Comparison of ENCODE assay signal across 17 mouse cellular contexts in genomic region chr2:69193555-69193954, GRCm38 (mm10). TPM values are rescaled to one million over a fixed set of nuclear protein-coding genes. Genes with fewer than 3 reads are reported as not detected.
"Had no signal": no experiment of that assay in that cellular context is flagged by ENCODE, and none has a peak within 500 bp of the region (broad histone marks: within the 10 kb centered on the region; RNA-seq: fewer than 3 reads in every experiment).

No protein-coding gene starts in this region.

- H3K4me2 ChIP-seq: limb, embryonic 12.5 days; liver, embryonic 13.5 days; midbrain, embryonic 12.5 days had no signal

- H3K9me3 ChIP-seq: limb, embryonic 12.5 days; liver, embryonic 13.5 days; megakaryocyte, embryonic 14.5 days; midbrain, embryonic 12.5 days had no signal

- H3K27me3 ChIP-seq: limb, embryonic 12.5 days; liver, embryonic 13.5 days; megakaryocyte, embryonic 14.5 days; midbrain, embryonic 12.5 days had no signal

- H3K27ac ChIP-seq: kidney, postnatal 0 days; limb, embryonic 12.5 days; liver, embryonic 13.5 days; macrophage; midbrain, embryonic 12.5 days had no signal

- H3K4me1 ChIP-seq: limb, embryonic 12.5 days; midbrain, embryonic 12.5 days had no signal

- DNase-seq: kidney, adult 11 months; kidney, adult 9 months; kidney, postnatal 36 days; layer of hippocampus, adult 9-11 months; layer of hippocampus, postnatal 36 days; liver; liver, embryonic 13.5 days; liver, postnatal 0 days; right cerebral cortex, adult 18-20 months; thymus, postnatal 36 days had no signal

- H3K9ac ChIP-seq: limb, embryonic 12.5 days; liver, embryonic 13.5 days; liver, postnatal 0 days; midbrain, embryonic 12.5 days had no signal

- H3K4me3 ChIP-seq: limb, embryonic 12.5 days; liver, embryonic 13.5 days; megakaryocyte, embryonic 14.5 days; midbrain, embryonic 12.5 days had no signal

- ATAC-seq: liver, postnatal 0 days had no signal

RNA-seq across cellular contexts. Expression of gene G6pc2, which starts 17.3 kb away (rescaled TPM):
- polyA plus RNA-seq: limb, embryonic 12.5 days; liver, embryonic 13.5 days; liver, postnatal 0 days; macrophage; stomach, embryonic 14.5 days; thymus, postnatal 0 days had no signal
